Mouse (Mus musculus): ENCODE measurements around the gene Drd4. TPM values are rescaled to one million over a fixed set of nuclear protein-coding genes. Genes with fewer than 3 reads are reported as not detected.

The Drd4 gene
- polyA plus RNA-seq, 1 experiment from 2014 or later = 0.18 TPM

GRCm38 (mm10) chr7:141337716-141338416, 46.1 kb downstream of the Drd4 start:
- Histone ChIP-seq H3K36me3 (peaks cover 11% of the 10 kb centered on the region), H3K4me3 (no peak overlapping the region), H3K9me3 (replicated peaks) (no peaks in the 10 kb centered on the region), H3K4me2 (no peak overlapping the region), H3K27ac (no peak overlapping the region), H3K4me1 (replicated peaks) (peaks cover 10% of the 10 kb centered on the region), H3K27me3 (peaks cover 12% of the 10 kb centered on the region), H3K9ac (no peak overlapping the region)
- WGBS = 70% methylated on average over 3 of the region's 3 CpGs
- no peak for ATAC-seq (replicated peaks; ENCODE audit: insufficient number of reproducible peaks, insufficient read depth, low FRiP score, low read depth)

- WGBS = 6% methylated on average over 23 of the region's 23 CpGs
- Histone ChIP-seq H3K27ac (no peak within 1 kb of the TSS), H3K9me3 (replicated peaks) (no peaks in the 10 kb centered on the region), H3K27me3 (peaks cover 12% of the 10 kb centered on the region), H3K4me1 (replicated peaks) (peaks cover 10% of the 10 kb centered on the region), H3K4me2 (peak within 1 kb of the TSS; percentile 59), H3K4me3 (peak within 1 kb of the TSS; percentile 33), H3K36me3 (peaks cover 4% of the 10 kb centered on the region), H3K9ac (peak within 1 kb of the TSS; percentile 43; the same call in 1 of the 2 replicates)
- ATAC-seq (replicated peaks; ENCODE audit: insufficient number of reproducible peaks, insufficient read depth, low FRiP score, low read depth) = peak; percentile 51
These were observed 46.8 kb downstream of the Drd4 start, which contains the start of gene Eps8l2 for GRCm38 (mm10) chr7:141338576-141339131. Eps8l2 (plus strand) TSS chr7:141338880.

- ATAC-seq (replicated peaks; ENCODE audit: insufficient number of reproducible peaks, insufficient read depth, low FRiP score, low read depth) = peak; percentile 6; the same call in 1 of the 2 replicates
- Histone ChIP-seq H3K9me3 (replicated peaks) (no peaks in the 10 kb centered on the region), H3K4me3 (peak overlapping the region; percentile 33), H3K27me3 (peaks cover 12% of the 10 kb centered on the region), H3K36me3 (no peaks in the 10 kb centered on the region; the same call in 1 of the 2 replicates), H3K27ac (no peak overlapping the region), H3K9ac (peak overlapping the region; percentile 43; the same call in 1 of the 2 replicates), H3K4me2 (peak overlapping the region; percentile 59), H3K4me1 (replicated peaks) (peaks cover 10% of the 10 kb centered on the region)
- 44% methylated on average over 20 of the region's 20 CpGs for WGBS
These were observed 47.6 kb downstream of the Drd4 start for GRCm38 (mm10) chr7:141339215-141339920.

- no peak overlapping the region for H3K4me2 ChIP-seq
- H3K9ac ChIP-seq = no peak overlapping the region
- peaks cover 12% of the 10 kb centered on the region for H3K27me3 ChIP-seq
- H3K4me3 ChIP-seq = no peak overlapping the region
- peaks cover 10% of the 10 kb centered on the region for H3K4me1 ChIP-seq (replicated peaks)
- H3K36me3 ChIP-seq = no peaks in the 10 kb centered on the region
- WGBS = 80% methylated on average over 7 of the region's 7 CpGs
- H3K27ac ChIP-seq = no peak overlapping the region
- H3K9me3 ChIP-seq (replicated peaks) = no peaks in the 10 kb centered on the region
- no peak for ATAC-seq (replicated peaks; ENCODE audit: insufficient number of reproducible peaks, insufficient read depth, low FRiP score, low read depth)
These were observed 48.2 kb downstream of the Drd4 start for GRCm38 (mm10) chr7:141340023-141340422.

- ATAC-seq (replicated peaks; ENCODE audit: insufficient number of reproducible peaks, insufficient read depth, low FRiP score, low read depth) = no peak
- 82% methylated on average over 6 of the region's 6 CpGs for WGBS
- no peaks in the 10 kb centered on the region for H3K9me3 ChIP-seq (replicated peaks)
- no peak overlapping the region for H3K27ac ChIP-seq
- no peak overlapping the region for H3K9ac ChIP-seq
- peaks cover 10% of the 10 kb centered on the region for H3K4me1 ChIP-seq (replicated peaks)
- no peaks in the 10 kb centered on the region for H3K36me3 ChIP-seq
- no peak overlapping the region for H3K4me2 ChIP-seq
- H3K4me3 ChIP-seq = no peak overlapping the region
- peaks cover 12% of the 10 kb centered on the region for H3K27me3 ChIP-seq
These were observed 48.7 kb downstream of the Drd4 start for GRCm38 (mm10) chr7:141340476-141340875.

GRCm38 (mm10) chr7:141341689-141342226, 50.0 kb downstream of the Drd4 start:
- Histone ChIP-seq H3K4me2 (no peak overlapping the region), H3K4me1 (replicated peaks) (peaks cover 10% of the 10 kb centered on the region), H3K27ac (no peak overlapping the region), H3K9ac (no peak overlapping the region), H3K4me3 (no peak overlapping the region), H3K36me3 (no peaks in the 10 kb centered on the region), H3K27me3 (peaks cover 12% of the 10 kb centered on the region), H3K9me3 (replicated peaks) (no peaks in the 10 kb centered on the region)
- no peak for ATAC-seq (replicated peaks; ENCODE audit: insufficient number of reproducible peaks, insufficient read depth, low FRiP score, low read depth)
- 84% methylated on average over 10 of the region's 10 CpGs for WGBS

- H3K27ac ChIP-seq = no peak overlapping the region
- H3K4me1 ChIP-seq (replicated peaks) = peaks cover 10% of the 10 kb centered on the region
- no peak for ATAC-seq (replicated peaks; ENCODE audit: insufficient number of reproducible peaks, insufficient read depth, low FRiP score, low read depth)
- no peaks in the 10 kb centered on the region for H3K36me3 ChIP-seq
- H3K4me3 ChIP-seq = no peak overlapping the region
- H3K27me3 ChIP-seq = peaks cover 12% of the 10 kb centered on the region
- H3K9me3 ChIP-seq (replicated peaks) = no peaks in the 10 kb centered on the region
- no peak overlapping the region for H3K4me2 ChIP-seq
- WGBS = 68% methylated on average over 2 of the region's 2 CpGs
- H3K9ac ChIP-seq = no peak overlapping the region
These were observed 51.4 kb downstream of the Drd4 start for GRCm38 (mm10) chr7:141343230-141343629.

GRCm38 (mm10) chr7:141343696-141344095, 51.9 kb downstream of the Drd4 start:
- no peak overlapping the region for H3K9ac ChIP-seq
- ATAC-seq (replicated peaks; ENCODE audit: insufficient number of reproducible peaks, insufficient read depth, low FRiP score, low read depth) = no peak
- no peak overlapping the region for H3K4me3 ChIP-seq
- 66% methylated on average over 7 of the region's 7 CpGs for WGBS
- H3K4me1 ChIP-seq (replicated peaks) = peaks cover 7% of the 10 kb centered on the region
- no peak overlapping the region for H3K27ac ChIP-seq
- no peaks in the 10 kb centered on the region for H3K9me3 ChIP-seq (replicated peaks)
- H3K4me2 ChIP-seq = no peak overlapping the region
- H3K36me3 ChIP-seq = no peaks in the 10 kb centered on the region
- H3K27me3 ChIP-seq = peaks cover 9% of the 10 kb centered on the region

- Histone ChIP-seq H3K36me3 (no peaks in the 10 kb centered on the region), H3K4me3 (no peak overlapping the region), H3K4me1 (replicated peaks) (no peaks in the 10 kb centered on the region), H3K4me2 (no peak overlapping the region), H3K9ac (no peak overlapping the region), H3K27ac (no peak overlapping the region), H3K9me3 (replicated peaks) (no peaks in the 10 kb centered on the region), H3K27me3 (0 out of 2 replicates have a peak, but pooled peaks cover 2% of the 10 kb centered on the region)
- ATAC-seq (replicated peaks; ENCODE audit: insufficient number of reproducible peaks, insufficient read depth, low FRiP score, low read depth) = no peak
- WGBS = 81% methylated on average over 5 of the region's 5 CpGs
These were observed 53.0 kb downstream of the Drd4 start for GRCm38 (mm10) chr7:141344787-141345186.
